Mouse (Mus musculus) hindbrain, postnatal 0 days (tissue): ENCODE measurements around the gene Tenm4. TPM values are rescaled to one million over a fixed set of nuclear protein-coding genes. Genes with fewer than 3 reads are reported as not detected.

Experiments used
- ATAC-seq: fragments of 200-750 bp; cut with Nextera tagmentation; 2 replicates; pipeline ENCODE4 v1.8.0; 2017; ENCODE audit warnings: mild to moderate bottlenecking, moderate TSS enrichment, moderate library complexity
- DNase-seq: peaks from one replicate; pipeline ENCODE4 v3.0.0-alpha.2; 2015; ENCODE audit warnings: low spot score
- H3K27ac ChIP-seq: fragments of 300-500 bp; sonication (generic); 2 replicates; pipeline ENCODE4 v1.5.1; 2014; ENCODE audit warnings: mild to moderate bottlenecking
- H3K27me3 ChIP-seq: fragments of 300-500 bp; sonication (generic); 2 replicates; pipeline ENCODE4 v1.6.1; 2014; ENCODE audit warnings: low read length, mixed read lengths; ENCODE audit not compliant: insufficient read depth
- H3K36me3 ChIP-seq: fragments of 300-500 bp; sonication (generic); 2 replicates; pipeline ENCODE4 v1.6.1; 2014; ENCODE audit warnings: low read length, mixed read lengths; ENCODE audit not compliant: insufficient read depth
- H3K4me1 ChIP-seq: fragments of 300-500 bp; sonication (generic); 2 replicates; pipeline ENCODE4 v1.6.1; 2014; ENCODE audit warnings: antibody characterized with exemption, low read length, mixed read lengths; ENCODE audit not compliant: insufficient read depth
- H3K4me2 ChIP-seq: fragments of 300-500 bp; sonication (generic); 2 replicates; pipeline ENCODE4 v1.6.1; 2014; ENCODE audit warnings: low read depth, mild to moderate bottlenecking, low read length, moderate library complexity, mixed read lengths
- H3K4me3 ChIP-seq: fragments of 300-500 bp; sonication (generic); 2 replicates; pipeline ENCODE4 v1.5.1; 2014; ENCODE audit warnings: low read length
- H3K9ac ChIP-seq: fragments of 300-500 bp; sonication (generic); replicated peaks from 2 replicates; pipeline ENCODE4 v1.6.1; 2014; ENCODE audit warnings: mild to moderate bottlenecking, low read length, moderate library complexity, mixed read lengths
- H3K9me3 ChIP-seq: fragments of 300-500 bp; sonication (generic); 2 replicates; pipeline ENCODE4 v1.6.1; 2016; ENCODE audit warnings: low read length, mixed read lengths
- CTCF ChIP-seq: IDR thresholded peaks from 2 replicates; pipeline ENCODE4 v1.5.1; 2016; ENCODE audit warnings: antibody characterized with exemption, control low read depth, low read depth
- WGBS: fragments of 180-500 bp; shearing (Covaris S2); extraction: QIAGEN DNeasy Blood & Tissue Kit; methylation state at CpG from one replicate; pipeline ENCODE4 v1.1.7; 2014; 5-methylcytosine and 5-hydroxymethylcytosine counted together
- polyA plus RNA-seq: library from polyadenylated mRNA; unstranded; fragments of >200 nt; fragmentation: Nextera tagmentation; extraction: Ambion mirVana; gene quantifications from 2 replicates; pipeline ENCODE4 v1.2.1, GENCODE M21; 2015
- total RNA-seq: library from RNA; depleted of rRNA; stranded (reverse); fragments of >200 nt; gene quantifications from 2 replicates; pipeline ENCODE4 v1.2.3, GENCODE M21; 2014

Gene Tenm4
- total and polyA plus RNA-seq, 2 experiments from 2014 or later = 24.1 to 49.7 TPM

DNA sequence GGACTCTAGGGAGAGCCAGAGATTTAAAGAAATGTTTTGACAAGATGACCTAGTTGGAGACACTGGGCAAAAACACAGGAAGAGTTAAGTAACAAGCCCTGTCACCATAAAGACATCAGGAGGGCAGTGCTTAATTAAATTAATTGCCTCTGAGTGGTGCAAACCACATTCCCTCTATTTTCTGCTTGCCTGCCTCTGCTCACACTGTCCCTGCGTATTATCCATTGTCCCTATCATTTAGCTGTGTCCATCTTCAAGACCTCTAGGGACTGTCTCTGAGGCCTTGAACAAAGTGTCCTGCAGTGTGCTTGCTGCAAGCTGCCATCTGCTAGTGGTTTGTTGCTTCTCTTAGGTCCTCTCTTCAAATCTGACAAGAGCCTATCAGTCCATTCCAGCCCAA is 508.7 kb downstream of the Tenm4 start:
- H3K27ac ChIP-seq = no peak overlapping the region
- H3K36me3 ChIP-seq = no peaks in the 10 kb centered on the region
- H3K9me3 ChIP-seq = no peaks in the 10 kb centered on the region
- 67% methylated on average over 1 of the region's 1 CpGs for WGBS
- no peak overlapping the region for H3K9ac ChIP-seq
- H3K4me1 ChIP-seq = no peaks in the 10 kb centered on the region
- TF ChIP-seq CTCF = no peak
- no peak overlapping the region for H3K4me3 ChIP-seq
- H3K4me2 ChIP-seq = no peak overlapping the region
- ATAC-seq (peak; percentile 57; the same call in 1 of the 2 replicates), DNase-seq (peak; percentile 41)
- no peaks in the 10 kb centered on the region for H3K27me3 ChIP-seq

DNA sequence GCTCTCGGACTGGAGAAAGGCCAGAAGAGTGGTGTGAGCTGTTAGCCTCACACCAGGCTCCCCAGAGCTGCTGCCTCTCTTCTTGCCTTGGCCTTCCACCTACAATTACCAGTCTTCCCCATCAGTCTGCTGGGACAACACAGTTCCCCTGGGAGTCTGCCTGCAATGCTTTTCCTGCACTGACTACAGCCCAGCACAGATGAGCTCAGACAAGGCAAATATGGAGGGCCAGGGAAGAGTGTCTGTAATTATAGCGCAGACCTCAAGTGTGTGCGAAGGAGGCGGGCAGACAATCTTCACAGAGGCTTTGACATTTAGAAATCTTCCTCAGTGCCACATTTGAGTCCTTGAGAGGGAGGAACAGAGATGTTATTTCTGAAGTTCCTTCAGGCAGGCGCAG is 509.4 kb downstream of the Tenm4 start:
- Histone ChIP-seq H3K4me2 (no peak overlapping the region), H3K27me3 (no peaks in the 10 kb centered on the region), H3K36me3 (no peaks in the 10 kb centered on the region), H3K9ac (no peak overlapping the region), H3K27ac (no peak overlapping the region), H3K9me3 (no peaks in the 10 kb centered on the region), H3K4me1 (no peaks in the 10 kb centered on the region), H3K4me3 (no peak overlapping the region)
- DNase-seq = no peak
- no peak for ATAC-seq
- no peak for TF ChIP-seq CTCF
- 91% methylated on average over 5 of the region's 5 CpGs for WGBS

DNA sequence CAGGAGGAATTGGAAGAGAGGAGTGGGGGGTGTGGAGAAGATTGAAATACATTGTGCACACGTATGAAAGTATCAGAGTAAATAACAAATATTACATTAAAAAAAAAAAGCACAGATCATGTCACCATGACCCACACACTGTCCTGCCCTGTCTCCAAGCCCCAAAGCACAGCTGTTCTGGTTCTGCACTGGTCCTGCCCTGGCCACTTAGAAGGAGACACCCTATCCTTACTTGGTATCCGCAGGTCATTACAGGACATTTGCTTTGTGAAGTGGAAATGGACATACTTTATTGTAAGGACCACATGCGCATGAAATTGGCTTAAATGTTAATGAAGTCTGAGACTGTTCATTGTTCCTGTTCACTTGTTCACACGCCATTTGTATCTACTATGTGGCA is 510.8 kb downstream of the Tenm4 start:
- Histone ChIP-seq H3K4me1 (no peaks in the 10 kb centered on the region), H3K27ac (no peak overlapping the region), H3K4me3 (no peak overlapping the region), H3K9me3 (no peaks in the 10 kb centered on the region), H3K36me3 (no peaks in the 10 kb centered on the region), H3K4me2 (no peak overlapping the region), H3K27me3 (no peaks in the 10 kb centered on the region), H3K9ac (no peak overlapping the region)
- ATAC-seq = no peak
- TF ChIP-seq CTCF = no peak
- no peak for DNase-seq
- 62% methylated on average over 4 of the region's 4 CpGs for WGBS

DNA sequence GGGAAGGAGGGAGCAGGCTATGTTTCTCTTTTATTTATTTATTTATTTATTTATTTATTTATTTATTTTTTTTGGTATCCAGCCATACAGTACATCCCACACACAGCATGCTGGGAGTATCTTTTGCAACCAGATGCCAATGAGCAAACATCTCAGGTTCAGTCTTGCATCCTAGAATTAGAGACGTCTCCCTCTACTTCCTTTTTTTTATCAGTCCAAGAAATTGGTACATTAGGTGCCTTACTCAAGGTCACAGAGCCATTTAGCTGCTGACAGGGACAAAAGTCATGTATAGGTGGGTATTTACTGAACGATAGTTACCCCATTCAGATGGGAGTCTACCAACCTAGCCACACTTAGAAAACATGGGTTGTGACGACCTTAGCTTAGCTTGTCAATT is 517.1 kb downstream of the Tenm4 start:
- no peak for TF ChIP-seq CTCF
- H3K9me3 ChIP-seq = no peaks in the 10 kb centered on the region
- no peak for DNase-seq
- 91% methylated on average over 3 of the region's 3 CpGs for WGBS
- no peak overlapping the region for H3K4me2 ChIP-seq
- H3K27ac ChIP-seq = no peak overlapping the region
- H3K36me3 ChIP-seq = no peaks in the 10 kb centered on the region
- no peak overlapping the region for H3K4me3 ChIP-seq
- H3K4me1 ChIP-seq = no peaks in the 10 kb centered on the region
- H3K27me3 ChIP-seq = no peaks in the 10 kb centered on the region
- H3K9ac ChIP-seq = no peak overlapping the region
- no peak for ATAC-seq

DNA sequence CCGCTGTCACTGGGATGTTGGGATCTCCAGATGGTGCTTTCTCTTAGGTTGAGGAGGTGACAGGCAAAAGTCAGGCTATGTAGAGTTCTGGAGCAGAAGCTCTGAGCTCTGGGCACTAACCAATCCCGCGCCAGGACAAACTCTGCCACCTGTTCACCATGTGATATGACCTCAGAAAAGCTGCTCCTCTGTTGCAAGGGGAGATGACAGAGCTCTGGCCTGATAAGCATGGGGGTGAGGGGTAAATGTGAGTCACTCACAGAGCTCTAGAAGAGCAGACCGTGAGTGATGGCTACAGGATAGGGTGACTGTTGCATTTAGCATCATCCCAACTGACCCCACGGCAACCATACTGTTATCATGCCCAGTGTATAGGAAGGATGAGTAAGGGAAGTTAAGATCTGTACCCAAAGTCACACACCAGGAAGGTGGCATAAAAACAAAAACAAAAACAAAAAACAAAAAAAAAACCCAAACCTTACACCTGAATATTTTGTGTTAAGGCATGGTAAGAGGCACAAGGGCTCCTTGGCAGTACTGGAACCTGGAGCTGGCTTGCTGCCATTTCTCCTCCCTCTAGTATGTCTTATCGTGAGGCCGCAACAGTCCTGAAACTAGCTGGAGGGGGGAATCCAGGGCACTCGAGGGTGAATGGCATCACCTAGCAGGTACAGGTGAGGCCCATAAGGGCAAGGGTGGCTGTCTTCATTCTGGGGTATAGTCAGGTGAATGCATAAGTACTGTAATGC is 530.2 kb downstream of the Tenm4 start:
- no peak overlapping the region for H3K9ac ChIP-seq
- DNase-seq (no peak), ATAC-seq (0 out of 2 replicates have a peak, but pooled peaks have one; percentile 21)
- H3K27me3 ChIP-seq = no peaks in the 10 kb centered on the region
- H3K4me2 ChIP-seq = no peak overlapping the region
- H3K4me3 ChIP-seq = no peak overlapping the region
- 85% methylated on average over 8 of the region's 8 CpGs for WGBS
- no peak for TF ChIP-seq CTCF
- no peaks in the 10 kb centered on the region for H3K9me3 ChIP-seq
- H3K27ac ChIP-seq = no peak overlapping the region
- H3K36me3 ChIP-seq = no peaks in the 10 kb centered on the region
- no peaks in the 10 kb centered on the region for H3K4me1 ChIP-seq

DNA sequence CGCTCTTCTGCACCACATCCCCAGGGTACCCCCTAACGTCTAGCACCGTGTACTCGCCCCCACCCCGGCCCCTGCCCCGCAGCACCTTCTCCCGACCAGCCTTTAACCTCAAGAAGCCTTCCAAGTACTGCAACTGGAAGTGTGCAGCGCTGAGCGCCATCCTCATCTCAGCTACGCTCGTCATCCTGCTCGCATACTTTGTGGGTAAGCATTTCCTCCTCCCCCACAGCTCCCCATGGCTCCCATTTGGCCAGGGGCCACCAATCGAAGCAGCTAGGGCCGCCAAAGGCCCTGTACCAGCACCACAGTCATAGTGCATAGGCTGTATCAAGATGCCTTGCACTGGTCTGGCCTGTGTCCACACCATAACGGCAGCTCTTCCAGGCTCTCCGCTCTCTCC is 532.9 kb downstream of the Tenm4 start:
- DNase-seq (no peak), ATAC-seq (no peak)
- no peak for TF ChIP-seq CTCF
- H3K4me2 ChIP-seq = no peak overlapping the region
- no peaks in the 10 kb centered on the region for H3K36me3 ChIP-seq
- no peaks in the 10 kb centered on the region for H3K27me3 ChIP-seq
- 81% methylated on average over 16 of the region's 16 CpGs for WGBS
- H3K4me1 ChIP-seq = no peaks in the 10 kb centered on the region
- no peak overlapping the region for H3K27ac ChIP-seq
- no peak overlapping the region for H3K9ac ChIP-seq
- no peaks in the 10 kb centered on the region for H3K9me3 ChIP-seq
- H3K4me3 ChIP-seq = no peak overlapping the region
